Mouse (Mus musculus): ENCODE measurements at regions not wholly inside any gene's neighbourhood (a gene's known extent, or its start where the extent isn't known, plus 50 kb on each side); places are given as distances from the start of the nearest gene placed in this dataset.

DNA sequence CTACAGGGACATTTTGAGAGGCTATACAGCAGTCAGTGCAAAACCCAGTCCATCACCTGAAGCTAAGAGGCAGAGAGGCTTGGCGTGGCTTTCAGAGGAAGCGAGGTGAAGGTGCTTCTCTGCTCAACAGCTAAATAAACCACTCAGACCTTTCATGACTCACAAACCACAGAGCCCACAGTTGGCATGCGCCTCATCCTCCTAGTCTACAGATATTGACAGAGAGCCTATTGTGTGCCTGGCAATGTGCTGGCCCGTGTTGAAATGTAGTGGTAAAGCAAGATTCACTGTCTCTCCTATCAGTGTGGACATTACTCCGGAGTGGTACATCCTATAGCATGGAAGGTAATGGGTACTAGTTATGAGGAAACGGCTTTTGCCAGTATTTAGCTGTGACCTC lies 61.9 kb upstream of the Ado start:
- H3K4me2 ChIP-seq (replicated peaks; ENCODE audit: low read depth) = no peak overlapping the region
- ATAC-seq = no peak
- TF ChIP-seq CTCF (IDR thresholded peaks at IDR 0.05; ENCODE audit: low read depth) = no peak

DNA sequence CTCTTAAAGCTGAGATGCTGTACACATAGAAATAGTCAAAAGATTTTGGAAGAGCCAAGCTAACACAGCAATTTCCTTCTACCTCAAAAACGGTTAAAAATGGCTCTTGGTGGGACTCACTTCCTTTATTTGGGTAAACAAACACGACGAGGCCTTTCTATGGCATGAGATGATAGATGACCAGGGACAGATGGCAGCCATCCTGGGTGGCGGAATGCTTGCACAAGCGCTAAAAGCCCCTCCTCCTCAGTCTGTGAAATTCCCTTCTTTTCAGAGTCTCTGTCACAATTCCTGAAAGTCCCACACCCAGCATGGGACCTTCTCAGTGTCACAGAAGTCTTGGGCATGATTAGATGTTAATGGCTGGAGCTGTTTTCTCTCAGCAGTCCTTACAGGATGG lies 59.3 kb upstream of the Ado start:
- no peak overlapping the region for H3K27ac ChIP-seq (ENCODE audit: low read depth, low read length)
- H3K9me3 ChIP-seq (ENCODE audit: control insufficient read depth) = no peaks in the 10 kb centered on the region
- TF ChIP-seq CTCF (IDR thresholded peaks at IDR 0.05; ENCODE audit: low read depth) = no peak
- no peaks in the 10 kb centered on the region for H3K27me3 ChIP-seq (replicated peaks; ENCODE audit: control insufficient read depth, insufficient read depth, low read length)
- no peak for ATAC-seq
- no peak overlapping the region for H3K4me3 ChIP-seq (ENCODE audit: low read depth, low read length)
- no peak overlapping the region for H3K9ac ChIP-seq (ENCODE audit: low read depth, low read length)
- no peaks in the 10 kb centered on the region for H3K36me3 ChIP-seq (ENCODE audit: control insufficient read depth, insufficient read depth)
- H3K4me1 ChIP-seq (replicated peaks; ENCODE audit: control insufficient read depth, insufficient read depth, low read length) = no peaks in the 10 kb centered on the region
- no peak overlapping the region for H3K4me2 ChIP-seq (replicated peaks; ENCODE audit: low read depth)
- WGBS = 28% methylated on average over 5 of the region's 5 CpGs

More for the DNA sequence above, 61.9 kb upstream of the Ado start:
- no peak overlapping the region for H3K4me3 ChIP-seq (ENCODE audit: low read depth, low read length)
- no peaks in the 10 kb centered on the region for H3K9me3 ChIP-seq (ENCODE audit: control insufficient read depth)
- no peaks in the 10 kb centered on the region for H3K27me3 ChIP-seq (replicated peaks; ENCODE audit: control insufficient read depth, insufficient read depth, low read length)
- no peak overlapping the region for H3K9ac ChIP-seq (ENCODE audit: low read depth, low read length)
- H3K27ac ChIP-seq (ENCODE audit: low read depth, low read length) = no peak overlapping the region
- 86% methylated on average over 6 of the region's 6 CpGs for WGBS
- no peaks in the 10 kb centered on the region for H3K36me3 ChIP-seq (ENCODE audit: control insufficient read depth, insufficient read depth)
- H3K4me1 ChIP-seq (replicated peaks; ENCODE audit: control insufficient read depth, insufficient read depth, low read length) = no peaks in the 10 kb centered on the region

DNA sequence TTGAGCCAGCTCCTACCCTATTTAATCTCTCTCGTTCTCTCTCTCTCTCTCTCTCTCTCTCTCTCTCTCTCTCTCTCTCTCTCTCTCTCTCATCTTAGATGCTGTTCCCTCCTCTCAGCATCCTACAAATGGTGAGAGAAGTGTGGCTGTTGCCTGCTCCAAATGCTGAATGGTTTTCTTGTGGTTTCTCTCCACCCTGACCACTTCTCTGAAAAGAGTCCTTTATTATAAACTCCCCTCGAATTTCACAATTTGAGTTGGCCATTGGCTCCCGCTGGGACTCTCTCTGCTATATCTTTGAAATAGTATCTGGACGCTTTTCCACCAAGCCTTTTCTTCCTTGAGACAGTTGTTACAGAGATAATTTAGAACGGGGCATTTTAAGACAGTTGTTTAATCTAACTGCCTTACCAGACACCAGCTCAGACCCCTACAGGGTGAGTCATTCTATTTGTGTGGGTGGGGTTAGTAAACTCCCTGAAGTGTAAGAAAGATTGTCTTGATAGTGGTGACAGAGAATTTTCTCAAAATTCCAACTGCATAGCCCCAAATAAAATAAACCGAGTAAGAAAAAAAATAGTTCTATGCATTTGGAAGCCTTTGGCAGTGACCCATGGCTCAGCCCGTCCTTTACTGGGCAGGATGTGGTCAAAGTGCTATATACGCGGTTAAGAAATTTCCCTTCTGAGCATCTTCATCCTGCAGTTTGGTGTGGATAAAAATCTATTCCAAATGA lies 58.7 kb upstream of the Ado start:
- Histone ChIP-seq H3K36me3 (ENCODE audit: control insufficient read depth, insufficient read depth) (no peaks in the 10 kb centered on the region), H3K27me3 (replicated peaks; ENCODE audit: control insufficient read depth, insufficient read depth, low read length) (no peaks in the 10 kb centered on the region), H3K4me3 (ENCODE audit: low read depth, low read length) (no peak overlapping the region), H3K9me3 (ENCODE audit: control insufficient read depth) (no peaks in the 10 kb centered on the region), H3K4me1 (replicated peaks; ENCODE audit: control insufficient read depth, insufficient read depth, low read length) (no peaks in the 10 kb centered on the region), H3K9ac (ENCODE audit: low read depth, low read length) (no peak overlapping the region), H3K4me2 (replicated peaks; ENCODE audit: low read depth) (no peak overlapping the region), H3K27ac (ENCODE audit: low read depth, low read length) (no peak overlapping the region)
- no peak for TF ChIP-seq CTCF (IDR thresholded peaks at IDR 0.05; ENCODE audit: low read depth)
- no peak for ATAC-seq
- WGBS = 49% methylated on average over 9 of the region's 9 CpGs

DNA sequence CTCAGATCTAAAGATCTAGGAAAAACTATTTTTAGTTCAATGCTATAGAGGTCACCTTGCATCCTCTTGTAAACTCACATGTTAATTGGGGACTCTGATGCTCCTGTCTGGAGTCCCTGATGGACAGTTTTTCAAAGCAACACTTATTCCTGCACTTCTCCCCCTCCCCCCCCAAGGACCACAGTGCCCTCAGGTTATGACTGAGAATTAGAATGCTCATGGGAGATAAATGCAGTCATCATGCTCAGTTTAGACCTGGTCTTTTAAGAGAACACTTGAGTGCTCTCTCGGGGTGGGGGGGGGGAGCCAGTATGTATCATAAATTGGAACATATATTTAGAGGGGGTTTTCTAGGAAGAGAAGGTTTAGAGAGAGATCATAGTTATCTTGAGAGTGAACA lies 58.0 kb upstream of the Ado start:
- TF ChIP-seq CTCF (IDR thresholded peaks at IDR 0.05; ENCODE audit: low read depth) = no peak

DNA sequence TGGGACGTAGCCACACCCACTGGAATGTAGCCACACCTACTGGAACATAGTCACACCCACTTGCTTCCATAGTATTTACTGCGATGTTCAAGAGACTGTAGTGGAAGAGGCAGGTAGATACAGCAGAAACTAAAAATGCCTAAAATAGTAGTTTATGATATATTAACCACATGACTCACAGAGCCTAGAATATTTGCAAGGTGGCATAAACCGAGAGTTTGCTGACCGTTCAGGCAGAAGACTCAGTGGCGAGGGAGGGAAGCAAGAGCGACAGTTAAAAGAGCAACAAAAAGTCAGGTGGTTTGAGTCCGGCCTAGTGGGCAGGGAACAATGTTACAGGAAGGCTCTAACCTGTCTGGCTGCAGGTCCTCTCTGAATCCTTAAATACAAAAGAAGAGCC lies 50.6 kb upstream of the Ado start:
- Histone ChIP-seq H3K4me3 (ENCODE audit: low read depth, low read length) (no peak overlapping the region), H3K27me3 (replicated peaks; ENCODE audit: control insufficient read depth, insufficient read depth, low read length) (no peaks in the 10 kb centered on the region), H3K9ac (ENCODE audit: low read depth, low read length) (no peak overlapping the region), H3K36me3 (ENCODE audit: control insufficient read depth, insufficient read depth) (no peaks in the 10 kb centered on the region), H3K27ac (ENCODE audit: low read depth, low read length) (no peak overlapping the region), H3K4me2 (replicated peaks; ENCODE audit: low read depth) (no peak overlapping the region), H3K9me3 (ENCODE audit: control insufficient read depth) (no peaks in the 10 kb centered on the region), H3K4me1 (replicated peaks; ENCODE audit: control insufficient read depth, insufficient read depth, low read length) (no peaks in the 10 kb centered on the region)
- TF ChIP-seq CTCF (IDR thresholded peaks at IDR 0.05; ENCODE audit: low read depth) = no peak
- WGBS = 91% methylated on average over 7 of the region's 7 CpGs
- no peak for ATAC-seq

More for the DNA sequence above, 58.0 kb upstream of the Ado start:
- Histone ChIP-seq H3K9ac (ENCODE audit: low read depth, low read length) (no peak overlapping the region), H3K4me2 (replicated peaks; ENCODE audit: low read depth) (no peak overlapping the region), H3K4me3 (ENCODE audit: low read depth, low read length) (no peak overlapping the region), H3K9me3 (ENCODE audit: control insufficient read depth) (no peaks in the 10 kb centered on the region), H3K4me1 (replicated peaks; ENCODE audit: control insufficient read depth, insufficient read depth, low read length) (no peaks in the 10 kb centered on the region), H3K36me3 (ENCODE audit: control insufficient read depth, insufficient read depth) (no peaks in the 10 kb centered on the region), H3K27ac (ENCODE audit: low read depth, low read length) (no peak overlapping the region), H3K27me3 (replicated peaks; ENCODE audit: control insufficient read depth, insufficient read depth, low read length) (no peaks in the 10 kb centered on the region)
- ATAC-seq = no peak
- WGBS = 87% methylated on average over 1 of the region's 1 CpGs

DNA sequence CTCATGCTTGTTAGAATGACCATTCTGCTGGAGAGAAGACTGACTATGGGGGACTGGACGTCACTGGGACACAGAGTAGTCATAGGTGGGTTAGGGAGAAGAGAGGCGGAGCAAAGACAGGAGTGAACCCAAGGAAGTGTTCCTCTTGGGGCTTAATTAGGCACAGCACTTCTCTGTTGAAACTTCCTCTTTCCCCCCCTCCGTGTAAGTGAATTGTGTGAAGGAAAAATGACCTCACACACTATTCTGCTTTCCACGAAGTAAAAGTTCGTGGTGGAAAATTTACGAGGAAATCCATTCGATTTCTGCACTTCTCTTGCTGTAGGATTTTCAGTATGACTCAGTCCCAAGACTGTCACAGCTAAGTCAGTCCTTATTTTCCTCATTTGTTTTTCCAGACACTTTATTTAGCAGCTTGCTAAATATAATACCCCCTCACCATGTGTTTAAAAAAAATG lies 49.9 kb upstream of the Ado start:
- no peak for ATAC-seq
- Histone ChIP-seq H3K4me3 (ENCODE audit: low read depth, low read length) (no peak overlapping the region), H3K9ac (ENCODE audit: low read depth, low read length) (no peak overlapping the region), H3K4me2 (replicated peaks; ENCODE audit: low read depth) (no peak overlapping the region), H3K36me3 (ENCODE audit: control insufficient read depth, insufficient read depth) (no peaks in the 10 kb centered on the region), H3K9me3 (ENCODE audit: control insufficient read depth) (no peaks in the 10 kb centered on the region), H3K27ac (ENCODE audit: low read depth, low read length) (no peak overlapping the region), H3K4me1 (replicated peaks; ENCODE audit: control insufficient read depth, insufficient read depth, low read length) (no peaks in the 10 kb centered on the region), H3K27me3 (replicated peaks; ENCODE audit: control insufficient read depth, insufficient read depth, low read length) (no peaks in the 10 kb centered on the region)
- WGBS = 78% methylated on average over 7 of the region's 7 CpGs
- no peak for TF ChIP-seq CTCF (IDR thresholded peaks at IDR 0.05; ENCODE audit: low read depth)

Measured in intestine, postnatal 0 days (tissue).